Mouse (Mus musculus): ENCODE results near the gene Rpusd4. TPM values are rescaled to one million over a fixed set of nuclear protein-coding genes. Genes with fewer than 3 reads are reported as not detected.

Rpusd4 gene
- polyA plus RNA-seq, 1 experiment from 2014 or later, result 20.9 TPM

GRCm38 (mm10) chr9:35290916-35291315 is 23.3 kb downstream of the Rpusd4 start:
- Histone ChIP-seq H3K4me2 (no peak overlapping the region), H3K27ac (replicated peaks) (no peak overlapping the region), H3K9ac (no peak overlapping the region), H3K4me1 (replicated peaks) (no peaks in the 10 kb centered on the region), H3K9me3 (no peaks in the 10 kb centered on the region), H3K27me3 (peaks cover 65% of the 10 kb centered on the region), H3K36me3 (no peaks in the 10 kb centered on the region), H3K4me3 (no peak overlapping the region)
- WGBS, result 90% methylated on average over 4 of the region's 4 CpGs
- ATAC-seq (ENCODE audit: low read depth), result no peak

GRCm38 (mm10) chr9:35293465-35293864 is 25.8 kb downstream of the Rpusd4 start:
- WGBS, result 76% methylated on average over 5 of the region's 5 CpGs
- peaks cover 40% of the 10 kb centered on the region for H3K27me3 ChIP-seq
- no peaks in the 10 kb centered on the region for H3K4me1 ChIP-seq (replicated peaks)
- H3K9me3 ChIP-seq, result no peaks in the 10 kb centered on the region
- no peak overlapping the region for H3K9ac ChIP-seq
- no peaks in the 10 kb centered on the region for H3K36me3 ChIP-seq
- H3K27ac ChIP-seq (replicated peaks), result no peak overlapping the region
- H3K4me2 ChIP-seq, result no peak overlapping the region
- H3K4me3 ChIP-seq, result no peak overlapping the region
- no peak for ATAC-seq (ENCODE audit: low read depth)

DNA sequence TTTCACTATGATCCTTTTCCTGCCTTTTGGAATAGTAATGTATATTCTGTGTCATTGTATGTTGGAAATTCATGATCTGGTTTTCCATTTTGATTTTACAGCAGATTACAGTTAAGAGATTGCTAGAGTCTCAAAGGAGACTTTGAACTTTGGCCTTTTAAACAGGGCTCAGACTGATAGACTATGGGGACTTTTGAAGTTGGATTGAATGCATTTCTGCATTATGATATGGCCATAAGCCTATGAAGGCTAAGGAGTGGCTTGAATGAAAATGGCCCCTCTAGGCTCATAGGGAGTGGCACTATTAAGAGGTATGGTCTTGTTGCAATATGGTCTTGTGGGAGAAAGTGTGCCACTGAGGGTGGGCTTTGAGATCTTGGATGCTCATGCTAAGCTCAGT is 30.1 kb downstream of the Rpusd4 start:
- H3K9ac ChIP-seq, result no peak overlapping the region
- H3K4me3 ChIP-seq, result no peak overlapping the region
- peaks cover 5% of the 10 kb centered on the region; the same call in 1 of the 2 replicates for H3K27me3 ChIP-seq
- ATAC-seq (ENCODE audit: low read depth), result no peak
- no peak overlapping the region for H3K27ac ChIP-seq (replicated peaks)
- H3K36me3 ChIP-seq, result no peaks in the 10 kb centered on the region
- H3K4me1 ChIP-seq (replicated peaks), result no peaks in the 10 kb centered on the region
- no peaks in the 10 kb centered on the region for H3K9me3 ChIP-seq
- no peak overlapping the region for H3K4me2 ChIP-seq

DNA sequence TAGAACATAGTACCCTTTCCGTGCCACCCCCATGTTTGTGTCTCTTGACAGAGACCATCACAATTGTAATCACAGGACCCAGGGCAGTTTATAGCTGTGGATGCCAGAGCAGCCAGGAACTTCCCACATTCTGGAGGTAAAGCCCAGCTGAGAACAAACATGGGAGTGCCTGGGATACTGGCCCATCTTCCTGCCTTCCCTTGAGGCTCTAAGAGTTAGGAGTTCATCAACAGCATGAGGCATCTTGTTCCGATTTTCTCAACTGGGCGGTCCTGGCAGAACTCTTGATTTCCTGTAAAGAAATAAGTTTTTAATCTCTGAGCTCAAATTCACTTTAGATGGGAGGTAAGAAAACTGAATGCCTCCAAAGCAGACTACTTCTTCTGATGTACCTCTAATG is 34.5 kb downstream of the Rpusd4 start:
- H3K4me2 ChIP-seq, result no peak overlapping the region
- H3K9me3 ChIP-seq, result no peaks in the 10 kb centered on the region
- H3K36me3 ChIP-seq, result no peaks in the 10 kb centered on the region
- H3K27ac ChIP-seq (replicated peaks), result no peak overlapping the region
- H3K9ac ChIP-seq, result no peak overlapping the region
- H3K27me3 ChIP-seq, result no peaks in the 10 kb centered on the region
- no peaks in the 10 kb centered on the region for H3K4me1 ChIP-seq (replicated peaks)
- ATAC-seq (ENCODE audit: low read depth), result no peak
- WGBS, result 91% methylated on average over 3 of the region's 3 CpGs
- no peak overlapping the region for H3K4me3 ChIP-seq

GRCm38 (mm10) chr9:35307461-35307860 is 39.8 kb downstream of the Rpusd4 start:
- 85% methylated on average over 7 of the region's 7 CpGs for WGBS
- H3K9ac ChIP-seq, result no peak overlapping the region
- H3K27ac ChIP-seq (replicated peaks), result no peak overlapping the region
- H3K4me3 ChIP-seq, result no peak overlapping the region
- H3K4me1 ChIP-seq (replicated peaks), result no peaks in the 10 kb centered on the region
- H3K9me3 ChIP-seq, result no peaks in the 10 kb centered on the region
- no peak overlapping the region for H3K4me2 ChIP-seq
- no peaks in the 10 kb centered on the region for H3K36me3 ChIP-seq
- peaks cover 6% of the 10 kb centered on the region; the same call in 1 of the 2 replicates for H3K27me3 ChIP-seq
- ATAC-seq (ENCODE audit: low read depth), result no peak

DNA sequence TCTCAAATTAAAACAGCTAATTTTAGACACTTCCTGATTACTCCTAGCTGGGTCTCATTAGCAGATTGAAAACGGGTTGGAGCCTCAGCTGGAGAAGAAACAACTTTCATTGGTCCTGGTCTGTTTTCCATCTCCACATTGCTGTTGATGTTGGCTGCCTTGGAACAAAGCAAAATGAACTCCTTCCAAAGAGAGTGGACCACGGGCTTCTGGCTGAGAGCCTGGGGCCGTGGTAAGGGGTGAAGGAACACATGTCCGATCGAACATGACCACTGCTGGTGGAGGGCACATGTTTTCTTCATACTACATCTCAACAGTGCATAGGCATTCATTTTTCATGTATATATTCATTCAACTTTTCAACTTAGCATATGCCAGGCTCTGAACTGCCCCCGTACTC is 42.7 kb downstream of the Rpusd4 start:
- Histone ChIP-seq H3K4me1 (replicated peaks) (0 out of 2 replicates have a peak, but pooled peaks cover 6% of the 10 kb centered on the region), H3K27me3 (peaks cover 12% of the 10 kb centered on the region; the same call in 1 of the 2 replicates), H3K36me3 (no peaks in the 10 kb centered on the region), H3K27ac (replicated peaks) (no peak overlapping the region), H3K4me3 (no peak overlapping the region), H3K9ac (no peak overlapping the region), H3K9me3 (no peaks in the 10 kb centered on the region), H3K4me2 (no peak overlapping the region)
- ATAC-seq (ENCODE audit: low read depth), result no peak
- 84% methylated on average over 6 of the region's 6 CpGs for WGBS

- H3K9me3 ChIP-seq, result no peaks in the 10 kb centered on the region
- peaks cover 15% of the 10 kb centered on the region for H3K4me1 ChIP-seq (replicated peaks)
- no peaks in the 10 kb centered on the region for H3K36me3 ChIP-seq
- peaks cover 15% of the 10 kb centered on the region; the same call in 1 of the 2 replicates for H3K27me3 ChIP-seq
- ATAC-seq (ENCODE audit: low read depth), result no peak
- H3K4me2 ChIP-seq, result no peak overlapping the region
- H3K27ac ChIP-seq (replicated peaks), result no peak overlapping the region
- no peak overlapping the region for H3K4me3 ChIP-seq
- no peak overlapping the region for H3K9ac ChIP-seq
- 52% methylated on average over 3 of the region's 3 CpGs for WGBS
Measured at GRCm38 (mm10) chr9:35312516-35312915, 44.9 kb downstream of the Rpusd4 start.

DNA sequence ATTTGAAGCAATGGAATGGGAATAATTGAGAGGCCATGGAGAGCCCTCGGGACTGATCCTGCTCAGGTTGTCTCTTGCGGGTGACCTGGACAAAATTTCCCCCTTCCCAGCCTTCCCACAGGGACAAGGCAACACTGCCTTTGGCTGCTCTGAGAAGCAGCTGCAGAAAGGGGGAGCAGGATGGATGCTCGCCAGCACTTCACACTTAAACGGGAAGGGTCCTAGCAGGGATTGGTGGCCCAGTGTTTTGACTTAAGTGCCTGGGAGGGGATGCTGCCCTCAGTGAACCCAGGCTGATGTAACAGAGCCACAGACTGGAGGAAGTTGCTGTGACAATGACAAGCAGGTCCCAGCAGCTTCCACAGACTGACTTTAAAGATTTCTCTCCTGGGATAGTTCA is 45.9 kb downstream of the Rpusd4 start:
- no peak for ATAC-seq (ENCODE audit: low read depth)
- WGBS, result 44% methylated on average over 4 of the region's 4 CpGs
- H3K9me3 ChIP-seq, result no peaks in the 10 kb centered on the region

GRCm38 (mm10) chr9:35314254-35314653 is 46.6 kb downstream of the Rpusd4 start:
- ATAC-seq (ENCODE audit: low read depth), result no peak

More for the DNA sequence above, 45.9 kb downstream of the Rpusd4 start:
- peaks cover 24% of the 10 kb centered on the region for H3K27me3 ChIP-seq
- H3K36me3 ChIP-seq, result no peaks in the 10 kb centered on the region
- H3K27ac ChIP-seq (replicated peaks), result no peak overlapping the region
- no peak overlapping the region for H3K9ac ChIP-seq
- H3K4me1 ChIP-seq (replicated peaks), result peaks cover 26% of the 10 kb centered on the region
- H3K4me3 ChIP-seq, result no peak overlapping the region
- no peak overlapping the region for H3K4me2 ChIP-seq

DNA sequence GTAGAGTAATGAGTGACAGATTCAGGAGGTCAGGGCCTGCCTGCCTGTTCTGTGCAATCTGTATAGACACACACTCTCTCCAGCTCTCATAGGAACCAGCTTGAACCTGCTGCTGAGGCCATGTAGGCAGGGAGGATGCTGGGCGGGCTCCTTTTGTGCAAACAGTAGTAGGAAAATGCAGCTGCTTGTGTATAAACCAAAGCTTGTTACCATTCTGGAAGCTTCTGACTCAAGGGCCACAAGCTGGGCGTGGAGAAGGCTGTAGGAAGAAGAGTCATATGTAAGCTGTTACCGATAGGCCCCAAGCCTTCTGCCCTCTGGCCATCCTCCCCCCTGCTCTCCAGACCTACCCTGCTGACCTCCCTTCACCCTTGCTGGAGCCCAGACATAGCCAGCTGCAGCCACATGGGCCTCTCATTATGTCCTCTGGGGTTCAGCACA is 49.1 kb downstream of the Rpusd4 start:
- Histone ChIP-seq H3K4me3 (no peak overlapping the region), H3K9ac (no peak overlapping the region), H3K27ac (replicated peaks) (no peak overlapping the region), H3K4me1 (replicated peaks) (peaks cover 30% of the 10 kb centered on the region), H3K9me3 (no peaks in the 10 kb centered on the region), H3K4me2 (no peak overlapping the region), H3K36me3 (no peaks in the 10 kb centered on the region), H3K27me3 (peaks cover 44% of the 10 kb centered on the region)
- WGBS, result 43% methylated on average over 3 of the region's 3 CpGs
- ATAC-seq (ENCODE audit: low read depth), result 0 out of 2 replicates have a peak, but pooled peaks have one; percentile 30

More at GRCm38 (mm10) chr9:35314254-35314653, 46.6 kb downstream of the Rpusd4 start:
- peaks cover 30% of the 10 kb centered on the region for H3K4me1 ChIP-seq (replicated peaks)
- H3K4me2 ChIP-seq, result no peak overlapping the region
- no peak overlapping the region for H3K9ac ChIP-seq
- no peak overlapping the region for H3K4me3 ChIP-seq
- no peak overlapping the region for H3K27ac ChIP-seq (replicated peaks)
- 67% methylated on average over 1 of the region's 1 CpGs for WGBS
- peaks cover 24% of the 10 kb centered on the region for H3K27me3 ChIP-seq
- H3K9me3 ChIP-seq, result no peaks in the 10 kb centered on the region
- H3K36me3 ChIP-seq, result no peaks in the 10 kb centered on the region

DNA sequence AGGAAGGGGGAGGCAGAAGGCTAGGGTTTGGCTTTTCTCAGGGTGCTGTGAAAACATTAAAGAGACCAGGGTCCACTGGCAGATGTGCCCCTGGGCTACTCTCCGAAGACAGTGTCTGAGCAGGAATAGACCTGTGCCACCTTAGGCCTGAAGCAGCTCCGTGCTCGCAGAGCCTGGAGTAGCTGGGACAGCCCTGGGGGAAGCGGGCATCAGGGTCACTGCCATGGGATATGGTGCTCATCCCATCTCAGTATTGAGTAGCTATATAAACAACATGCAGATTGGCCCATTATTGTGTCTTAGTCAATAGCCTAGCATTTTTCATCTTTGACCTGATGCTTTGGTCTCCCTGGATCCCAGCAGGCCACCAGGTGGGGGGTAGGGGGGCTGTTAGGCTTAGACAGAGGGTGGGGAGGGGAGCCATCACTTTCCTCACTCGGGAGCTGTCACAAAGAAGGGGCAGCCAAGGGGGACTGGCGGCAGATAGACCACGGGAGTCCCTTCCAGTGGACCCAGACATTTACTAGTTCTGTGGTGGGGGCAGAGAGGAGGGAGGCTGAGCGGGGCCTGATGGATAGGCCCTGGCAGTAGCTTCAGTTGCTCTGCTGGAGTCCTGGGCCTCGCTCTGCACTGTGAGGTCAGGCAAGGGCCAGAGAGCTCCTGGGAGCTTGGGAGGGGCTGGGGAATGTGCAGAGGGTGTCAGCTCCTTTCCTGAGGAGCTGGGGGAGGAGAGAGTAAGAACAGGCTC is 49.7 kb downstream of the Rpusd4 start:
- no peaks in the 10 kb centered on the region for H3K9me3 ChIP-seq
- WGBS, result 23% methylated on average over 9 of the region's 9 CpGs
- H3K4me1 ChIP-seq (replicated peaks), result peaks cover 30% of the 10 kb centered on the region
- no peak overlapping the region for H3K4me2 ChIP-seq
- ATAC-seq (ENCODE audit: low read depth), result peak; percentile 55; the same call in 1 of the 2 replicates
- H3K27me3 ChIP-seq, result peaks cover 45% of the 10 kb centered on the region
- no peak overlapping the region for H3K27ac ChIP-seq (replicated peaks)
- no peak overlapping the region for H3K4me3 ChIP-seq
- no peak overlapping the region for H3K9ac ChIP-seq
- H3K36me3 ChIP-seq, result no peaks in the 10 kb centered on the region

DNA sequence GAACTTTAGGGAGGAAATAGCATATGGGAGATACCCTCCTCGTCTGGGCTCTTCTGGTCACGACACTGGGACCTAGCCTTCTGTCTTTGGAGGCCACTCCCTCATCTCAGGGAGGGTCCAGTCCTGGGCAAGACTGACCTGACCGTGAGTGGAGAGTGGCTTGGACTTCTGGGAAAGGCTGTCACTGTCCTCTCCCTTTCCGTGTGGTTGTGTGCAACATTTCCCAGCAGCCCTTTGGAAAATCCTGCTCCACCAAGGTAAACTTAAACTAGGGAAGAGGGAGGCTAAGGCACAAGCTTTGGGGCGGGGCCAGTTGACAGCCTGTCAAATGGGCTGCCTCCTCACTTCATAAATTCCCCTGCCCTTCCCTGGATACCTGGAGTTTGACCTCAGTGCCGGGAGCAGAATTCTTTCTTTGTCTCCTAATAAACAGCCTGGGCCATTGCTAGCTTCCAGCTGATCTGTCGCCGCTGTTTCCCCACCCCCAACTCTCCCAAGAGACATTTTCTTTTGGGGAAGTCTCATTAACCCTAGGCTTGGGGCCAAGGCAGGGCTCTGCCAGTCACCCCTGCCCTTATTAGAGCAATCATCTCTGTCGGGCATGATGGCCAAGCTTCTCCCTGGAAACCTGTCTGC is 51.0 kb downstream of the Rpusd4 start:
- H3K27me3 ChIP-seq, result peaks cover 49% of the 10 kb centered on the region
- no peak for ATAC-seq (ENCODE audit: low read depth)

More for the DNA sequence above, 51.0 kb downstream of the Rpusd4 start:
- Histone ChIP-seq H3K4me2 (no peak overlapping the region), H3K27ac (replicated peaks) (no peak overlapping the region), H3K36me3 (no peaks in the 10 kb centered on the region), H3K4me1 (replicated peaks) (peaks cover 26% of the 10 kb centered on the region), H3K9ac (no peak overlapping the region), H3K9me3 (no peaks in the 10 kb centered on the region), H3K4me3 (no peak overlapping the region)
- 25% methylated on average over 9 of the region's 9 CpGs for WGBS
